Mouse (Mus musculus) mature B cell (primary cell): ENCODE data around the gene Gm49318.

Experiments
- in situ Hi-C: fragments of 300-500 bp; cut with MboI; formaldehyde crosslinking; loops from 2 replicates; pipeline ENCODE4 v1.14.3; 2019

Gene Gm49318

DNA sequence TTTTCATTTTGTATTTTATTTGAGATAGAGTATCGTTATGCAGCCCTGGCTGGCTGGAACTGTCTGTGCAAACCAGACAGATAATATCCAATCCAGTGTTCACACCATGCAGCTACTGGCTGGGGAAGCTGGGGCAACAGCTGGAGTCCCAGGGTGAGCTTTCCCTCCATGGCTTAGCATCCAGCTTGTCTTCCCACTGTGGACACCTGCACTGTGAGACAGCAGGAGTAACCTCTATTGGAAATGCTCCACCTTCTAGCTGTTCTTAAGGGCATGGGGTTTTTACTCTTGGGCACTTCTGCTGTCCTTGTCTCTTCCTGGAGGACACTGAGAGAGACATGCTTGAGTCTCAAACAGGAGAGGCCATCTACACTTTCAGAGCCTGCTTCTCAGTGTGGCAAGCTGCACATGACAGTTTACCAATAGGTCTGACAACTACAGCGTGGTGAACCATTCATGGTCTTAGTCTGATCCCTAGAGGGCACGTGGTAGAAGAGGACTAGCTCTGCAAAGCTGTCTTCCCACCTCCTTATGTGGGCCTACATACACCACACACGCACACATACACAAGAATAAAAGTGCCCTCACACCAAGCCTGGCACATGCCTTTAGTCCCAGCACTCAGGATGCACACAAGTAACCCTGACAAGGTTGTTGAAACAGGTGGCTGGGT lies 1.0 kb downstream of the Gm49318 start:
- in situ Hi-C loops: loop anchor here (10.0 kb wide), 1 partner anchor 85 kb away; the partner anchor contains the start of gene Pigyl

DNA sequence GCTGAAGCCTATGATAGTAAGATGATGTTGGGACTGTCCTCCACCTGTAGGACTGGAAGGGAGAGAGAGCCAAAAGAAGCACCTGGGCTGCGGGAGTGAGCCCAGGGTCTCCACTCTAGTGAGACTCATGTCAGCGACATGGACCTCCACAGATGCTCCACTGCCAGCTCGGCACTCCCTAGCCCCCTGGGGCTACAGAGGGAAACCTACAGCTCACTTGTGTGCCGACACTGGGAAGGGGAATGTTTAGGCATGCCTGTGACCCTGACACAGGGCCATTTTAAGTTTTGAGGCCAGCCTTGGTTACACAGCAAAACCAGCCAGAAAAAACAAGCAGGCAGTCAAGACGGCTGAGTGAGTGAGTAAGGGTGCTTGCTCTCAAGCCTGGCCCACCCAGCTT lies 3.9 kb downstream of the Gm49318 start:
- in situ Hi-C loops: loop anchor here (10.0 kb wide), 1 partner anchor 88 kb away; the partner anchor contains the start of gene Pigyl

DNA sequence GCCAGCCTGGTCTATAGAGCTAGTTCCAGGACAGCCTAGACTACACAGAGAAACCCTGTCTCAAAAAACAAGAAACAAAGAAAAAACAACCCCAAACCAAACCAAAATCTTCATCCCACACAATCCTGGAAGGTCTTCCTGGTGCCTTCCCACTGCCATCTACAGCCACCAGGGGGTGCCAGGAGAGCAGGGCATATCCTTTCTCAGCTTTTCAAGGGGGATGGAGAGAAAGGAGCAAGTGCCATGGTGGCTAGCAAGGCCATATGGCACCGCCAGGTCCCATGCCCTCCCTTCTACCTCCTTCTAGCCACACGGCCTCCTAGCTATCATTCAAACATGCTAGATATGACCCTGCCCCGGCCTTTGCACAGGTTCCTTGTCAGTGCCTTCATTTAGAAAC lies 4.6 kb downstream of the Gm49318 start:
- in situ Hi-C loops: loop anchor here (10.0 kb wide), 1 partner anchor 88 kb away; the partner anchor contains the start of gene Pigyl

DNA sequence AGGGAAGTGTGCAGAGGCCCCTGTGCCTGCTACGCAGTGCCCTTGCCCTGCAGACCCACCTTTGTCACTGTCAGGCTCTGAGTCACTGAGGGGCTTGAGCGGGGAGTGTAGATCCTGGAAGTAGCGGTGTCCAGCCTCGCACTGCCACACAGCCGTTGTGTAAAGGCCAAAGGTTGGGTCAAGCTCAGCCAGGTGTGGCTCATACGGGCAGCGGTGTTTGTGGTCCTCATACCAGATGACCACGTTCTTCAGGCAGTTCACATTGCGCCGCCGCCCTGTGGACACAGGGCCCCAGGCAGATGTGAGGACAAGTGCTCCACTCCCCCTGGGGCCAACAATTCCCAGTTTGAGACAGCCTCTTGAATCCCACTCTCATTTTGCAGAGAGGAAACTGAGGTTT lies 5.4 kb downstream of the Gm49318 start:
- in situ Hi-C loops: loop anchor here (10.0 kb wide), 1 partner anchor 89 kb away; the partner anchor contains the start of gene Pigyl

DNA sequence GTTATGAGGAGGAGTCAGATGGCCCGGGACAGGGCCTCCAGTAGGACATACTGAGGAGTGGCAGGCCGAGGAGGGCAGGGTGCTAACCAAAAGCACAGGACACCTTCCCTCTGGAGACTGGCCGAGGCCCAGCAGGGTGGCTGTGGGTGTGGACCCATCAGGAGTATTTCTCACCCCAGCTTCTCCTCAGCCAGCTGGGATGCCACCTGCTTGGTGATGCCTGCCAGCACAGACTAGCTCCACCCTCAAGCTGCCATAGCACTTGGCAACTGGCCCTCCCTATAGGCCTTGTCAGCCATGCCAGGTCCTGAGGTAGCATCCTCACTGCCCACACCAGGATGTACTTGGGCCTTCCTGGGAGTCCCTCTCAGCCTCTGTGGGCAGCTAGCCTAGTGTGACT lies 6.7 kb downstream of the Gm49318 start:
- in situ Hi-C loops: loop anchor here (10.0 kb wide), 1 partner anchor 90 kb away; the partner anchor contains the start of gene Pigyl

DNA sequence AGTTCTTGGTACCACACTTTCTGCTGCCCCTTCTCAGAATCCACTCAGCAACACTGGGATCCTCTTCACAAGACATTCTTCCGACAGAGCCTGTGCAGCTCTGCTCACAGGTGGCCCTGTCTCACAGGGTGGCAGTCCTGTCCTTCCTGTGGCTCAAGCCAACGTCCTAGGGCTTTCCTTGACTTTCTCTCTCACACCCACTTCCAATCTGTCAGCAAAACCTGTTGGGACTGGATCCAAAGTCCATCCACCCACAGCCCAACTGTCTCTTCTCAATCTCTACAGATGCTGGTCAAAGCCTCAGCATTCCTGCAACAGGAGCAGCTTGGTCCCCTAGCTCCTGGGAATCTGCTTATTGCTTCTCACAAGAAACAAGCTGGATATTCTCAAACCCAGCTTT lies 9.7 kb downstream of the Gm49318 start:
- in situ Hi-C loops: loop anchor here (10.0 kb wide), 1 partner anchor 93 kb away; the partner anchor contains the start of gene Pigyl

DNA sequence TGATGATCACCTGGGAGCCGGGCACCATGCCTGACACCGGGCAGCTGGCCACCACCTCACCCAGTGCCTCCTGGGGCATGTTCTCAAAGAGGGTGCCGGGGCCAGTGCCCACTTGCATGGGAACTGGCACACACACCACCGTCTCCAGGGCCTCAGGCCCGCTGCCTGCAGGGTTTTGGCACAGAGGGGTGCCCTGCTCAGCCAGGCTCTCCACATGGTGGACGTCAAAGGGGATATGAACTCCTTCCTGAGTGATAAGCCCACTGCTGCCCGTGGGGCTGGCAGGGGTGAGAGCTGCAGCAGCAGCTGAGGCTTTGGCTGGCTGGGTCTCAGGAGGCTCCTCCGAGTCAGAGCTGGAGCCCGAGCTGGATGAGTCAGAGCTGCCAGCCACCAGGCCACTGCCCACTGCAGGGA lies 13.0 kb downstream of the Gm49318 start:
- in situ Hi-C loops: no loop called here

DNA sequence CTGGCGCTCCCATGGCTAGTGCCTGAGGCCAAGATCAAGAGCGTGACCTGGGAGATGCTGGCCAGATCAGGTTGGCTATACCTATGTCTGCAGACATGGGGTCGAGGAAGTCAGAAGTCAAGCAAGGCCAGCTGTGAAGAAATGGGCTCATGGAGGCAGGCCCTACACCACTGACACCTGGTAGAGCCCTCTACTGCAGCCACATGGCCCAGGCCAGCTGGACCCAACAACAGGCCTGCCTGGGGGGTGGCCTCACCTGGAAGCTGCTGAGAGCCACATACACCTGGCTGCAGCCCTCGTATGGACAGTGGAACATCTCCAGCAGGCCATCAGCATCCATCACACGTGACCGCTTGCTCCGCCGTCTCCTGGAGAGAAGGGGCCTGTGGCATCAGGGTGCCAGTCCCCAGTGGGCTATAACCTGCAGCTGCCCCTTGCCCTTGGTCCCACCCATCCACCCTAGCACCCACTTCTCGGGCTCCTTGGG lies 14.0 kb downstream of the Gm49318 start:
- in situ Hi-C loops: no loop called here

DNA sequence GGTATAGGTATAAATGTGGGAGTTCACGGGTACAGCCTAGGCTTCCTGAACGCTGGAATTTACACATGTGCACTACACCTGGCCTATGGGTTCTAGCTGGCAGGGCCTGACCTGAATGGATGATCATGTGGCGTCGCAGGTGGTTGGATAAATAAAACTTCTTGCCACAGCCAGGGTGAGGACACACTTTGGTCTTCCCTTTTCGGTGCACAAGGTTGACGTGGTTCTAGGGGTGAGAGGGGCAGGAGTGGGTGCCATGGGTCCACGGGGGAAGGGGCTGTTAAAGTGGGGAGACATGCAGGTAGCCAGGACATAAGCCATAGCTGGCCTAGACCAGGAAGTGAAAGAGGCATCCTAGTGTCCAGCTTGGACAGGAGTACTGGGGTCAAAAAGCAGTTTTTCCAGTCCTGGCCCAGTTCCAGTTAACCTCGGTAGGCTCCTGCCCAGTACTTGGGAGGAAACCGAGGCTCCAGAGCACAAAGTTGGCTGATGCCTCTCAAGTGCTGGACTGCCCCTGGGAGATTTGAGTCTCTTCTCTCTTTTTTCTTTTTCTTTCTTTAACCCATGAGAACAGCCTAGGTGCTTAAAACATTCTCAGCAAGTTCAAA lies 14.7 kb downstream of the Gm49318 start:
- in situ Hi-C loops: no loop called here

DNA sequence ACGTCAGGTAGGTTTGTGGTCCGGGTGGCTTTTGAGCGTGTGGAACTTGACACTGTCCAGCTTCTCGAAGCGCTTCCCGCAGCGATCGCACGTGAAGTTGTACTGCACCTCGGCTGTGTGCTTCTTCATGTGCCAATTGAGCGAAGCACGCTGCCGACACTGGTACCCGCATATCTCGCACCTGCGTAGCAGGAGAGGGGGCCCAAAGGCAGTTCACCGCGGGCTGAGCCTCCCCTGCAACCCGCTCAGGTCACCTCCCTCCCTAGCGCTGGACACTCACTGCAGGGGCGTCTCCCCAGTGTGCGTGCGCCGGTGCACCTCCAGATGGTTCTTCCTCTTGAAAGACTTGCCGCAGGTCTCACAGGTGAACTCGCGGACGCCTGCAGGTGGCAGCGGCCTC lies 15.3 kb downstream of the Gm49318 start:
- in situ Hi-C loops: no loop called here

DNA sequence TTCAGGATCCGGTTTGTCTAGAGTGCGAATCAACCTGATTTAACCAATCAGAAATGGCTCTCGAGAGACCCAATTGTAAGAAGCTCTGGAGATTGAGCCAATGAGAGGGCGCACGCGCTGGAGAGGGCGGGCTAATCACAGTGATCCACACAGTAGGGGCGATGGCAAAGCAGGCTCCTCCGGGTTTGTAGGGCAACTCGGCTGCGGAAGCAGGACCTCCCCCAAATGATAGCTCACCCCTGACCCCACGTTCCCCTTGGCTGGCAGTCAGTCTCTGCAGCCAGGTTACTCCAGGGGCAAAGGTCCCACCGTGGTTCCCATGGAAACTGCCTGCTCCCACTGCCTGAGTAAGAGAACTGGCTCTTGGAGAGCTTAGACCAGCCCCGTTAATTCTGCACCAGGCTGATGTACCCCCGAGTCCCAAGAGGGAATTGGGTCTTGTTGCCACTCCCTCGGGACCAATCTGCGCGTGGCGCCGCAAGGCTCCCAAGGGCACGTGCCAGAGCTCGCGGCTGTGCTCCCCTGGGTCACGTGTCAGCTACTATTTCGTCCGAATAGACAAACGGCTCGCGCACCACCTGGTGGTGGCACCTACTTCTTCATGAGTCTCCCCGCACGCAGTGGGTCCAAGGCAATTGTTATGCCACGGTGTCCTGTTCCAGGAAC lies 16.5 kb downstream of the Gm49318 start:
- in situ Hi-C loops: no loop called here

DNA sequence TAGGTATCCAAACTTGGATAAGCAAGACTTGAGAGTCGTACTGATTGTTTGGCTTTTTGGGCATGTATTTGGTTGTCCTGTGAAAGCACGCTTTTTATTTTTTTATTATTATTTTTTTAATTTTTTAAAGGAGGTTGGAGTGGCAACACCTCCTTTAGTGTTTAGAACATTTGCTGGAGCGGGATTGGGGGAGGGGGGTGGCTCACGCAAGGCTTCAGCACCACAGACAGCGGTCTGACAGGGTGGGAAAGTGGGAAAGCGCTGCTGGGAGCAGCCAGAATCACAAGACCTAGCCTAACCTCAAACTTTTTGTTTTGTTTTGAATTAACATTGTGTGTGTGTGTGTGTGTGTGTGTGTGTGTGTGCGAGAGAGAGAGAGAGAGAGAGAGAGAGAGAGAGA lies 17.4 kb downstream of the Gm49318 start:
- in situ Hi-C loops: no loop called here

DNA sequence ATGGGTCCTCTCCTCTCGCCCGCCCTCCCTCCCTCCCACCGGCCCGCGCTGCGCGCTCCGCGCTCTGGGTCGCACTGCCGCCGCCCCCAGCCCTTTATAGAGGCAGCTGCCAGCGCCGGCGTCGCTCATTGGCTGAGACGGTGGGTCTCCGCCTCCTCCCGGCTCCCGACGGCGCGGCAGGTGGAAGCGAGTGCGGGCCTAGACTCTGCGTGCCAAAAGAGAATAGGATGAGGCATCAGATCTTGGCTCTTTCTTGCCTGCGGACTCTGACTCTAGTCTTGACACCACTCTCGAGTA lies 19.2 kb downstream of the Gm49318 start, which contains the start of gene Elavl3:
Elavl3 (minus strand) TSS at position 66 of the 297 bp plus-strand sequence.
- in situ Hi-C loops: no loop called here

DNA sequence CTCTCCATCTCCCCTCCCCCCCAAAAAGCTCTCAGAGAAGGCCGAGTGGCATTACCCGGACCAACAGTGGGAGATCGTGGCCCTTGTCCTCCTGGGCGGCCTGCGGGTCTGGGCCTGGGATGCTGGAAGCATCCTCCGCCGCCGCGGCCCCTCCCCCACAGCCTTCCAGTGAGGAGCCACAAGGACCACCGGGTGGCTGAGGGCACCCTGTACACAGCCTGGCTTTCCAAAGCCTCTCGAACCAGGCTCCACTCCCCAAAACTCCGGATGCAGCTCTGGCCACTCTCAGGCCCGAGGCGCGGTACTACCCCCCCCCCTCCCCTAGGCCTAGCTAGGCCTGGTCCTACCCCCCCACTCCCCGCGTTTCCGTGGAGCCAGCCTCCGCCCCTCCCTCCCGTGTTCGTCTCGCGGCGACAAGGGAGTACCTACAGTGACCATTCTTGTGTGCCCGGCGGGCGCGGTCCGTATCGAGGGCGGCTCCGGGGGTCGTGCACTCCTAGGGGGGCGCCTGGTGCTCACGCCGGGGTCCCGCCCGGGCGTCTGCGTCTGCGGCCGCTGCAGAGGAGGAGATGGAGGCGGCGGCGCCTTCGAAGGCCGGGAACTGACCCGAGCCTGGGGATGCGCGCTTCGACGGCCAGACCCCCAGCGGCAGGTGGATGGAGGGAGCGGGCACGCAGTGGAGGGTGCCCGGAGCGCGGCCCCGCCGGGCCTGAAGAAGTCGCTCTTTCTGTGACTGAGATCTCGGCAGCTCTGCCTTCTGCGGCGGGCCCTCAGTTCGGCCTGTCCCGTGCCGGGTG lies 19.7 kb downstream of the Gm49318 start:
- in situ Hi-C loops: no loop called here

DNA sequence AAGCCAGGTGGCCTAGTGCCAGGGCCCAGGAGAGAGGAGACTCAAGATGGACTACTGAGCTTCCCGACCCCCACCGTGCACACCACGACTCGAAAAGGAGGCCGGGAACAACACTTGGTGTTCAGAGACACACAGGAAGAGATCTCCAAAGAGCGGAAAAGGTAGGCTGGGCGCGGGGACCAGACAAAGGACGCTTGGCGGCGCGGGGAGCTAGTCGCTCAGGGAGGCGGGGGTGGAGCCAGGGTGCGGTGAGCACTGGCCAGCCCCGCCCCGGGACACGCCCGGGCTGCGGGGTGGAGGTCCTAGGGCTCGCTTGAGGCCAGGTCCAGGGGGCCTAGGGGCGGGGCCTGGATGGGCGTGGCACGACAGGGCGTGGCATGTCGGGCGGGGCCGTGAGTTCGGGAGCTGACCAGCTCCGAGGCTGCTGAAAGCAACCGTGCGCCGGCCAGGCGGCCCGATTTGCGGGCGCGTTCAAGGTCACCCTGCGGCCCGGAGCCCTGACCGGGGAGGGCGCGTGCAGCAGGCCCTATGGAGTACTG lies 20.6 kb downstream of the Gm49318 start:
- in situ Hi-C loops: no loop called here

DNA sequence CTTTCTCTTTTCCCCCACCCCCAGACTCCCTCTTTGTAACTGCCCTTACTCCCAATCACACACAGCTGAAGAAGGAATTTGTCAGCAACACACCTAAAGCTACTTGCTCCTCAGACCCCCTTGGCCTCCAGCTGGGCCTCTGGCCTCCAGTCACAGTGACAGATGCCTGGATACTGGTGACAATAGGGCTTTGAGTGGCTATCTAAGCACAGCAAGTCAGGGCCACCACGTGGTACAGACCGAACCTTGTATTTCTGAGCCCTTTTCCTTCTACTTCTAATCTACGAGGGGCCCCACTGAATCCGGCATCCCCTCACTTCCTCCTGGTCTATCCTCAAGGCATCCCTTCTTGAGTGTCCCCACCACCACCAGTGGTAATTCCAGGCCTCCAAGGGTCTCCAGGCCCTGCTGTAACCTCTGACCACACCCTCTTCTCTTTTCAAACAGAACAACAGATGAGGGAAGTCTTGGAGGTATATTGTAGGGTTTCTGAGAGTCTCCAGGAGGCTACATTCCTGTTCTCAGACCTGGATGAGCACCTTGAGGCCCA lies 21.3 kb downstream of the Gm49318 start:
- in situ Hi-C loops: no loop called here

DNA sequence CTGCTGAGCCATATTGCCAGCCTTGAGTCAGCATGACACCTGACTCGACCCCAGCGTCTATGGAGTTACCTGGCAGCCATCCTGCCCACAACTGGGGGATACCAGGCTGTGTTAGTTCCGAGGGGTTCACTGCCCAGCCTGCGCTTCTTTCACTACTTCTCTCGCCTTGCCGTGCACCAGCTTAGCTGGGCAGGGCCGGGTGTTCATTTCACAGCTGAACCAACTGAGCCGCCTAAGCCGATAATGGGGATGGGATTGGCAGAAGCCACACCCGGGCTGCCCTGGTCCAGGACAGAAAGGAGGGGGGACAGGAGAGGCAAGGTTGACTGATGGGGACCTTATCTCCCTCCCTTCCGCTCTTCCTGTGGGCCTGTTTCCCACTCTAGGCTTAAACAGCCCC lies 21.7 kb downstream of the Gm49318 start:
- in situ Hi-C loops: no loop called here

DNA sequence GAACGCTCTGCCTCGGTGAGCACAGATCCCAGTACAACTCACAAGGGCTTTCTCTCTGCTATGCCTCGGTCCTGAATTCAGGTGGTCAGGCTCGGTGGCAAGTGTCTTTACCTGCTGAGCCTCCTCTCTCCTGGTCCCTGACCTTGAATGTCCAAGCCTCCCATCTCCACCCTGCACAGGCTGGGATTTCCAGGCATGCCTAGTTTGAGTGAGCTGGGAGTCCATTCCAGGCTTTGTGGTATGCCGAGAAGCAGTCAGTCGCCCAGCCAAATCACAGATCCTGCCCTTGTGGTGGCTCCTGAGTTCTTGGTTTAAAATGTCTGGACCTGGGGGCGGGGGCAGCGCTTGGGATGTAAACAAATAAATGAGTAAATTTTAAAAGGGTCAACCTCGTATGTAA lies 23.7 kb downstream of the Gm49318 start:
- in situ Hi-C loops: no loop called here

DNA sequence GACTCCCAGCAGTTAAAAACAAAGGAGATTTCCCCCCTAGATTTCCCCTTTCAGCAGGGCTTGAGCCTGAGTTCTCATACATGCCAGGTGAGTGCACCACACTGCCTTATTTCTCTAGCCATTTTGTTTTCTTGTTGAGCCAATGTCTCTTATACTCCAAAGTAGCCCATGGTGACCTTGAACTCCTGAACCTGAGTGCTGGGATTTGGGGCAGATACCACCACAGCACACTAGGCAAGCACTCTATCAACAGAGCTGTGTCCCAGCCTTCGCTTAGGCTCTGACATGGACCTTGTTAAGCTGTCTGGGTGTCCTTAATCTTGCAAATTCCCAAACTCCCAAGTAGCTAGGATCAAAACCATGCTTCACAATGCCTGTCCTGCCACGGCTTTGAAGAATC lies 29.2 kb downstream of the Gm49318 start:
- in situ Hi-C loops: no loop called here

DNA sequence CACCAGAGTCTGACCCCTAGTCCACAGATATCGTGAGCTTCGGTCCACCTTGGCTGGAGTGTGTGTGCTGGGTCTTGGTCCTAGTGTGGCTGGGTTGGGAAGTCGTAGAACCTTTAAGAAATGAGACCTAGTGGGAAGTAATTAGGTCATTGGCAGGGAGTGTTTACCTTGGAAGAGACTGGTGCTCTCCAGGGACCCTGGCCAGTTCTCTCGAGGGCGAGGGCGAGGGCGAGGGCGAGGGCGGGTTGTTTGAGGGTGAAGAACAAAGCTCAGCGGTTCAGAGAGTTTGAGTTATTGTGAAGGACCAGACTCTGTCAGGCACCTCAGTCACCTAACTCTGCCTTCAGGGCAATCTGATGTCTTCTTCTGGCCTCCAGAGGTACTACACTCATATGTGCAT lies 33.2 kb downstream of the Gm49318 start:
- in situ Hi-C loops: no loop called here

DNA sequence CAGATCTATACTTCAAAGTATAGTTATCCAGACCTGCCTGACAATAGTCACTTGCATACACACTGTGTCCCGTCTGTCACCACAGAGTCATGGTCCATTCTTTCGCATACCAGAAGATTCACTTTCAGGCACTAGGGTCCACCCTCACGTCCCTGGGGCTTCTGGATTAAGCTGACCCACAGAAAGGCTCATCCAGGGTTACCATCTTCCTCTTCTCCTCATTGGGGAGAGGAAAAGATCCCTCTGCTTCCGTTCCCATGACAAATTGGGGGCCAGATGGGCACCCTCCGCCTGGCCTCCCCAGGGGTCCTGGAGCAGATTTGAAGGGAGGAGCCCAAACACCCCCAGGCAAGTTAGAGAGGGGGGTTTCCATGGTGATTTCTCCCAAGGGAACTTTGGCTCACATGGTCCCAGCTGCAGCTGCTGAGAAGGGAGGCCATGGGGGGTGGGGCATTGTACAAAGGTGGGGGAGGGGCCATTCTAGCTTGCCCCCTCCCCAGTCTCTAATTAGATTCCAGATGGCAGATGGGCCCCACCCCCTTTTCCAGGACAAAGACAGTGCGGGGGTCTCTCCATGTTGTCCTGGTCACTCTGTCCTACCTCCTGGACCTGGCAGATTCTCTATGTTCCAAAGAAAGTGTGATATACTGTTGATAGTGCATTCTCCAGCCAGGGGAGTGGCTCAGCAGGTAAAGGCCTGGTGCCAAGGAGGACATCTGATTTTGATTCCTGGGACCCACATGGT lies 35.6 kb downstream of the Gm49318 start:
- in situ Hi-C loops: no loop called here
